Mouse (Mus musculus): ENCODE measurements around the gene Cdk14.

DNA sequence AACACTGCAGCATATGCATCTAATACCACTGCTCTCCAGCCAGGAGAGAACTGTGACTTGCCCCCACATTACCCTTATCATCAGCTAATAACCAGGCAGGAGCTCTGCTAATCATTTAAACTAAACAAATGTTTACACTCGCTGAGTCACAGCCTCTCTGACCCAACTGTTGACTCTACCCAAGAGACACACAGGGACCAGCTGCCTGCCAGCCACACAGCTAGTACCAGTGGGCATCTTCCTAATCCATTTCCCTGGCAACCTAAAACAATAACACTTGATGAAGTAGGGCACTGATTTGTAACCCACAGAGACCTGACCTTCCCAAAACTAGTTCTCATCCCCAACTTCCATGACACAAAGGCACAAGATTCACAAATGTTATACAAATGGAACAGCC, 119.8 kb downstream of the Cdk14 start:
- TF ChIP-seq CTCF (IDR thresholded peaks at IDR 0.05; ENCODE audit: insufficient read depth, low read depth, low read length) (no peak), POLR2A (IDR thresholded peaks at IDR 0.05; ENCODE audit: insufficient read depth, low read depth, low read length) (no peak)

Measured in olfactory bulb, adult 2 months (tissue).